Comparison of ENCODE assay signal across 8 mouse cellular contexts in the genomic region with DNA sequence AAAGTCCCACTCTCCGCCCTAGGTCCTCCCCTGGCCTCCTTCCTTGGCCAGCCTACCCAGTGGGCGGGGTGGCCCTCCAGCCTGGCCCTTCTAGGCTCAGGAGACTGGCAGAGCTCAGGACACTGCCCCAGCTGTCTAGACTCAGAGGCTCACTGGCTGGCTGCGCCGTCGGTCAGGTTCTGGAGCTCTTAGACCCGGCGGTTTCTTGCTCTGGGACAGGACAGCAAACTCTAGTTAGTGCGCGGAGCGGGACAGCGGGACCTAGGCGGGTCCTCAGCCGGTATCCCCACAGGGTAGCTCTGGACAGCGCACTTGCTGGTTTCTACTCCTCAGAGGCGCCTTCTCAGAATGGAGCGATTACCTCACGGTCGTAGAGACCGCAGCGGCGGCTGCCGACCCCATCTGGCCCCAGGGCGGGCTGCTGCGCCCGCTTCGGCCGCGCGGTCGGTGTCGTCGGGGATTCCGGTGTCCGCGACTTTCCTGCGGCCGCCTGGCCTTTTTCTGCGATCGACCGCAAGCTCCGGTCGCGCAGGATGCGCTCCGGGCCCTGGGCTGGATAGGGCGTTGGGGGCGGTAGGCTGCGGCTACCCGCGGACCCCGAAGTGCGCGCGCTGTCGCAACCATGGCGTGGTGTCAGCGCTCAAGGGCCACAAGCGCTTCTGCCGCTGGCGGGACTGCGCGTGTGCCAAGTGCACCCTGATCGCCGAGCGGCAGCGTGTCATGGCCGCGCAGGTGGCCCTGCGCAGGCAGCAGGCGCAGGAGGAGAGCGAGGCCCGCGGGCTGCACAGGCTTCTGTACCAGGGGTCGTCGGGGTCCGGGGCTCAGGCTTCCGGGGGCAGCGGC. TPM values are rescaled to one million over a fixed set of nuclear protein-coding genes. Genes with fewer than 3 reads are reported as not detected.
DNase-seq lines count a peak whose midpoint lies in the region; ATAC-seq lines count a peak whose summit lies in the region.

No protein-coding gene starts in this region.

- ATAC-seq in midbrain, embryonic 14.5 days (ENCODE audit: low FRiP score, low TSS enrichment), result peak; percentile 71

- no peaks in the 10 kb centered on the region for H3K36me3 ChIP-seq in midbrain, embryonic 14.5 days (ENCODE audit: control insufficient read depth, insufficient read depth, low read length)

- DNase-seq in right cerebral cortex, postnatal 25 days, result peak; percentile 14
- DNase-seq in right cerebral cortex, adult 18-20 months, result no peak
- peak; percentile 62 for DNase-seq in embryo, embryonic 9.5 days (ENCODE audit: extremely low spot score)
- peak; percentile 32 to 39 for DNase-seq in heart, postnatal 10 days
- DNase-seq in kidney, postnatal 25 days, result peak; percentile 30 to 65
- peak; percentile 74 for DNase-seq in midbrain, embryonic 14.5 days
- DNase-seq in urinary bladder, postnatal 14 days (ENCODE audit: low spot score), result peak; percentile 30
- DNase-seq in spleen, adult 18-20 months, result no peak

- intact Hi-C loops in heart, postnatal 10 days (cut with DNase I), result no loop called here

- peak overlapping the region; percentile 66 for H3K4me3 ChIP-seq in midbrain, embryonic 14.5 days (replicated peaks; ENCODE audit: low read depth, low read length)

- H3K9ac ChIP-seq in midbrain, embryonic 14.5 days (replicated peaks; ENCODE audit: low read length), result peak overlapping the region; percentile 62

- 1% methylated on average over 78 of the region's 78 CpGs for WGBS in midbrain, embryonic 14.5 days

- peaks cover 34% of the 10 kb centered on the region for H3K27me3 ChIP-seq in midbrain, embryonic 14.5 days (ENCODE audit: control insufficient read depth, insufficient read depth, low read length)

- no peak overlapping the region for H3K27ac ChIP-seq in midbrain, embryonic 14.5 days (replicated peaks; ENCODE audit: low read depth, low read length)

- H3K9me3 ChIP-seq in midbrain, embryonic 14.5 days (ENCODE audit: control insufficient read depth, low read length), result no peaks in the 10 kb centered on the region

- peak overlapping the region; percentile 84 for H3K4me2 ChIP-seq in midbrain, embryonic 14.5 days (ENCODE audit: low read length)

- peaks cover 11% of the 10 kb centered on the region; the same call in 1 of the 2 replicates for H3K4me1 ChIP-seq in midbrain, embryonic 14.5 days (ENCODE audit: control insufficient read depth, insufficient read depth, low read length)

RNA-seq across cellular contexts. Expression of gene Dmrta1, which starts 8.9 kb away (rescaled TPM):
- total RNA-seq in heart, postnatal 10 days (2021), result not detected
- 0.22 and 0.34 TPM in 2 replicates for polyA plus RNA-seq in midbrain, embryonic 14.5 days (2014; fragmentation: Nextera tagmentation; extraction: Ambion mirVana)

Comparison
In these comparisons a context has a peak if more than half of its experiments do, and no peak if none do; other contexts are left out.
1. DNase-seq: peak in right cerebral cortex, postnatal 25 days (single experiment), embryo, embryonic 9.5 days (single experiment), heart, postnatal 10 days (2 of 2), kidney, postnatal 25 days (2 of 2), midbrain, embryonic 14.5 days (single experiment) and urinary bladder, postnatal 14 days (single experiment); none in right cerebral cortex, adult 18-20 months (single experiment) and spleen, adult 18-20 months (0 of 2).